Mouse (Mus musculus): ENCODE data around the gene Olfr1047. TPM values are rescaled to one million over a fixed set of nuclear protein-coding genes. Genes with fewer than 3 reads are reported as not detected.

Olfr1047 gene
- polyA plus RNA-seq, 1 experiment = not detected

GRCm38 (mm10) chr2:86179950-86180349 lies 51.3 kb downstream of the Olfr1047 start:
- no peak for TF ChIP-seq POLR2A (IDR thresholded peaks at IDR 0.05; ENCODE audit: low read depth, low read length)
- TF ChIP-seq CTCF (IDR thresholded peaks at IDR 0.05; ENCODE audit: extremely low read depth, insufficient read length, insufficient replicate concordance, low read depth, low read length) = no peak
- WGBS = 80% methylated on average over 3 of the region's 3 CpGs
- Histone ChIP-seq H3K27ac (ENCODE audit: insufficient read depth, low read depth, low read length) (no peak overlapping the region), H3K4me1 (ENCODE audit: control insufficient read depth, insufficient read depth, insufficient read length, low read length) (no peaks in the 10 kb centered on the region), H3K4me3 (ENCODE audit: low read depth, low read length) (no peak overlapping the region), H3K27me3 (ENCODE audit: control insufficient read depth, insufficient read depth, low read length) (no peaks in the 10 kb centered on the region), H3K36me3 (ENCODE audit: control insufficient read depth, insufficient read depth, low read length) (no peaks in the 10 kb centered on the region)

GRCm38 (mm10) chr2:86177720-86178119 lies 53.5 kb downstream of the Olfr1047 start, which contains the start of gene Olfr1044:
Gene Olfr1044 (minus strand): TSS chr2:86177820.
- TF ChIP-seq CTCF (IDR thresholded peaks at IDR 0.05; ENCODE audit: extremely low read depth, insufficient read length, insufficient replicate concordance, low read depth, low read length) (no peak), POLR2A (IDR thresholded peaks at IDR 0.05; ENCODE audit: low read depth, low read length) (no peak)
- Histone ChIP-seq H3K27ac (ENCODE audit: insufficient read depth, low read depth, low read length) (no peak within 1 kb of the TSS), H3K4me3 (ENCODE audit: low read depth, low read length) (no peak within 1 kb of the TSS), H3K4me1 (ENCODE audit: control insufficient read depth, insufficient read depth, insufficient read length, low read length) (no peaks in the 10 kb centered on the region), H3K36me3 (ENCODE audit: control insufficient read depth, insufficient read depth, low read length) (no peaks in the 10 kb centered on the region), H3K27me3 (ENCODE audit: control insufficient read depth, insufficient read depth, low read length) (no peaks in the 10 kb centered on the region)

Other genes with a start within 250 kb of the Olfr1047 start
- not detected in 2 replicates for gene Olfr1031, start 241.1 kb downstream of the Olfr1047 start, polyA plus RNA-seq (2012; rRNA removed)
- gene Olfr1032, start 225.9 kb downstream of the Olfr1047 start, polyA plus RNA-seq (2012; rRNA removed) = not detected in 2 replicates
- 0.06 TPM in 1 of 2 replicates, not detected in the other for gene Olfr1033, start 210.8 kb downstream of the Olfr1047 start, polyA plus RNA-seq (2012; rRNA removed)
- 0.03 TPM in 1 of 2 replicates, not detected in the other for gene Olfr1034, start 185.5 kb downstream of the Olfr1047 start, polyA plus RNA-seq (2012; rRNA removed)
- gene Olfr1036, start 157.4 kb downstream of the Olfr1047 start, polyA plus RNA-seq (2012; rRNA removed) = not detected in 2 replicates
- gene Olfr1037, start 144.0 kb downstream of the Olfr1047 start, polyA plus RNA-seq (2012; rRNA removed) = not detected in 2 replicates
- gene Olfr1039, start 95.5 kb downstream of the Olfr1047 start, polyA plus RNA-seq (2012; rRNA removed) = not detected in 2 replicates
- not detected in 2 replicates for gene Olfr1040, start 84.7 kb downstream of the Olfr1047 start, polyA plus RNA-seq (2012; rRNA removed)
- not detected in 2 replicates for gene Olfr1042, start 69.6 kb downstream of the Olfr1047 start, polyA plus RNA-seq (2012; rRNA removed)
- not detected in 2 replicates for gene Olfr1043, start 63.9 kb downstream of the Olfr1047 start, polyA plus RNA-seq (2012; rRNA removed)
- not detected in 2 replicates for gene Olfr1044, start 53.6 kb downstream of the Olfr1047 start, polyA plus RNA-seq (2012; rRNA removed)
- not detected in 2 replicates for gene Olfr52, start 45.7 kb downstream of the Olfr1047 start, polyA plus RNA-seq (2012; rRNA removed)
- gene Olfr1045, start 28.4 kb downstream of the Olfr1047 start, polyA plus RNA-seq (2012; rRNA removed) = not detected in 2 replicates
- not detected in 2 replicates for gene Olfr1046, start 12.1 kb downstream of the Olfr1047 start, polyA plus RNA-seq (2012; rRNA removed)
- not detected in 2 replicates for gene Olfr1048, start 8.9 kb upstream of the Olfr1047 start, polyA plus RNA-seq (2012; rRNA removed)
- not detected in 2 replicates for gene Olfr1049, start 26.9 kb upstream of the Olfr1047 start, polyA plus RNA-seq (2012; rRNA removed)
- gene Olfr1051, start 47.7 kb upstream of the Olfr1047 start, polyA plus RNA-seq (2012; rRNA removed) = not detected in 2 replicates
- not detected in 2 replicates for gene Olfr1052, start 61.1 kb upstream of the Olfr1047 start, polyA plus RNA-seq (2012; rRNA removed)
- gene Olfr1053, start 83.9 kb upstream of the Olfr1047 start, polyA plus RNA-seq (2012; rRNA removed) = not detected in 2 replicates
- gene Olfr1054, start 104.0 kb upstream of the Olfr1047 start, polyA plus RNA-seq (2012; rRNA removed) = not detected in 2 replicates
- not detected in 2 replicates for gene Olfr1055, start 118.9 kb upstream of the Olfr1047 start, polyA plus RNA-seq (2012; rRNA removed)
- not detected in 2 replicates for gene Olfr1056, start 131.1 kb upstream of the Olfr1047 start, polyA plus RNA-seq (2012; rRNA removed)
- gene Olfr1057, start 147.0 kb upstream of the Olfr1047 start, polyA plus RNA-seq (2012; rRNA removed) = not detected in 2 replicates
- gene Olfr1058, start 157.2 kb upstream of the Olfr1047 start, polyA plus RNA-seq (2012; rRNA removed) = not detected in 2 replicates
- gene Olfr1061, start 182.6 kb upstream of the Olfr1047 start, polyA plus RNA-seq (2012; rRNA removed) = not detected in 2 replicates
- not detected in 2 replicates for gene Olfr1062, start 195.3 kb upstream of the Olfr1047 start, polyA plus RNA-seq (2012; rRNA removed)
- gene Olfr1065, start 219.2 kb upstream of the Olfr1047 start, polyA plus RNA-seq (2012; rRNA removed) = not detected in 2 replicates
- not detected in 2 replicates for gene Olfr1066, start 224.9 kb upstream of the Olfr1047 start, polyA plus RNA-seq (2012; rRNA removed)